In the genomic region with DNA sequence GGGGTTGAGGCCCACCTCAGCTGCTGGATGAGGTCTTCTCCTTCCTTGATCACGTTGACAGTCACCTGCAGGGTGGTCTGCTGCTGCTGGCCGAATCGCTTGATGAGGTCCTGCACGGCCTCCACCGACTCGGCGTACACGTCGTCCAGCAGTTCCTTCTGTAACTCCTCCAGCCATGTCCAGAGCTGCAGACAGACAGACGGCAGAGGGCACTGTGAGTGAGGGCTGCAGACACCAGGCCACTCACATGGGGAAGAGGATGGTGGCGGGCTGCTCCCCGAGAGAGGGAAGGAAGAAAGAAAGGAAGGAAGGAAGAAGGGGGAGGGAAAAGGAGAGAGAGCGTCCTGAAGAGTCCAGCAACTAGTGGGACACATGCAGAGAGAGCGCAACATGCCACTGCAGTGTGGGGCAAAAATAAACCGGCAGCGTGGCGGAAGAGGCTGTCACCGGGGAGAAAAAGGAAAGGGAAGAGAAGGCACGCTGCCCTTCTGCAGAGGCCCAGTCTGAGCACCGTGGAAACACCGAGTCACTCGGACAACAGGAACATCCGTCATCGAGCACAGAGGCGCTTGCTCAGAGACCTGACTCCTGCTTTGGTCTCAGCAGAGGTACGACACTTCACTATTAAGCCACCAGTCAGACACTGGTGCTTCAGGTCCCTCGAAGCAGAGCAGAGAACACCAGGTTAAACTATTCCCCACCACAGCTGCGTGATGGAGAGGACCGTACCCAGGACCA, we compare ENCODE assay signal across 8 mouse cellular contexts.
DNase-seq lines count a peak whose midpoint lies in the region; ATAC-seq and TF ChIP-seq lines count a peak whose summit lies in the region.

No protein-coding gene starts in this region.

- H3K4me3 ChIP-seq in CH12.LX (replicated peaks in 1 of 3; ENCODE audit: low read depth in 2 of 3, low read length in 2 of 3, poor library complexity in 1 of 3), result no peak overlapping the region
- peak overlapping the region; percentile 21 for H3K4me3 ChIP-seq in heart, postnatal 0 days (ENCODE audit: low read depth, low read length)
- peak overlapping the region; percentile 46 for H3K4me3 ChIP-seq in liver, embryonic 12.5 days

- peak; percentile 20 to 26 for DNase-seq in B cell, adult 2 months
- no peak for DNase-seq in CH12.LX (ENCODE audit: extremely low read depth)
- peak; percentile 51 for DNase-seq in heart, postnatal 0 days (ENCODE audit: low spot score)
- DNase-seq in spleen, postnatal 36 days (ENCODE audit: low spot score in 2 of 2), result peak; percentile 22 to 32
- DNase-seq in urinary bladder, postnatal 36 days (ENCODE audit: low spot score in 2 of 2), result no peak
- no peak for DNase-seq in layer of hippocampus, adult 9-10 months (ENCODE audit: low spot score)
- no peak for DNase-seq in c-Kit-positive CD71-positive TER-119-positive erythroid progenitor cells, embryonic 14.5 days (ENCODE audit: low spot score)

- dilution Hi-C loops in CH12.LX (cut with MboI; ENCODE audit: extremely low pct_ligation_motif_present, extremely low pct_unique_long_range_greater_than_20kb, low sequenced_read_pairs), result no loop called here

- peak; percentile 54 for ATAC-seq in heart, postnatal 0 days (ENCODE audit: insufficient read depth, low read depth)
- peak; percentile 72 for ATAC-seq in liver, embryonic 12.5 days

- H3K4me1 ChIP-seq in CH12.LX (ENCODE audit: control insufficient read depth in 1 of 2, insufficient read depth in 2 of 2), result peaks cover 0 to 26% of the 10 kb centered on the region in 2 experiments; a peak in 2 of 4 replicates
- H3K4me1 ChIP-seq in heart, postnatal 0 days (ENCODE audit: control insufficient read depth, insufficient read depth), result peaks cover 38% of the 10 kb centered on the region; the same call in 1 of the 2 replicates
- peaks cover 21% of the 10 kb centered on the region for H3K4me1 ChIP-seq in liver, embryonic 12.5 days

- no peak for TF ChIP-seq RAD21 in CH12.LX (IDR thresholded peaks at IDR 0.05; ENCODE audit: low read depth, low read length)

- WGBS in heart, postnatal 0 days, result 12% methylated on average over 29 of the region's 29 CpGs
- WGBS in liver, embryonic 12.5 days (ENCODE audit: insufficient replicate concordance), result 19% methylated on average over 29 of the region's 29 CpGs

- TF ChIP-seq EP300 in CH12.LX (IDR thresholded peaks at IDR 0.05; ENCODE audit: low read length), result no peak
- TF ChIP-seq EP300 in heart, postnatal 0 days (IDR thresholded peaks at IDR 0.05; ENCODE audit: low read depth), result no peak

- H3K79me2 ChIP-seq in CH12.LX (replicated peaks; ENCODE audit: control insufficient read depth, extremely low read depth, insufficient read depth, poor library complexity, severe bottlenecking), result no peaks in the 10 kb centered on the region

- no peak overlapping the region for H3K9ac ChIP-seq in CH12.LX (ENCODE audit: insufficient read depth, low read depth)
- H3K9ac ChIP-seq in heart, postnatal 0 days (replicated peaks; ENCODE audit: low read depth, low read length), result peak overlapping the region; percentile 1; the same call in 1 of the 2 replicates
- H3K9ac ChIP-seq in liver, embryonic 12.5 days, result peak overlapping the region; percentile 55

- peak in 1 of 2 experiments; percentile 17; a peak in 2 of 4 replicates for TF ChIP-seq CTCF in CH12.LX (conservative IDR thresholded peaks at IDR 0.05 in 1 of 2, IDR thresholded peaks at IDR 0.05 in 1 of 2; ENCODE audit: low read depth in 2 of 2, low read length in 2 of 2)
- peak; percentile 63 for TF ChIP-seq CTCF in heart, postnatal 0 days (IDR thresholded peaks at IDR 0.05; ENCODE audit: low read depth)

- H3K4me2 ChIP-seq in CH12.LX (ENCODE audit: insufficient read depth, low read depth, poor library complexity, severe bottlenecking), result no peak overlapping the region
- H3K4me2 ChIP-seq in heart, postnatal 0 days (ENCODE audit: low read depth, low read length), result peak overlapping the region; percentile 50
- H3K4me2 ChIP-seq in liver, embryonic 12.5 days, result peak overlapping the region; percentile 69

- H3K27ac ChIP-seq in CH12.LX (ENCODE audit: insufficient read depth, low read depth), result no peak overlapping the region
- H3K27ac ChIP-seq in heart, postnatal 0 days (ENCODE audit: low read depth), result peak overlapping the region; percentile 41; the same call in 1 of the 2 replicates
- no peak overlapping the region for H3K27ac ChIP-seq in liver, embryonic 12.5 days

- H3K27me3 ChIP-seq in CH12.LX (replicated peaks), result no peaks in the 10 kb centered on the region
- H3K27me3 ChIP-seq in heart, postnatal 0 days (ENCODE audit: control insufficient read depth, insufficient read depth, low read length), result no peaks in the 10 kb centered on the region
- no peaks in the 10 kb centered on the region for H3K27me3 ChIP-seq in liver, embryonic 12.5 days (replicated peaks)

- in situ Hi-C loops in CH12.LX (cut with MboI; ENCODE audit: low pct_ligation_motif_present, low pct_unique_long_range_greater_than_20kb, low sequenced_read_pairs), result loop anchor here (10.0 kb wide), 1 partner anchor 521 kb away; no protein-coding TSS in a partner anchor

- TF ChIP-seq POLR2A in CH12.LX (IDR thresholded peaks at IDR 0.05; ENCODE audit: low read depth, low read length), result no peak

- H3K36me3 ChIP-seq in CH12.LX (replicated peaks in 1 of 2; ENCODE audit: control insufficient read depth in 1 of 2, insufficient read depth in 1 of 2, low read length in 1 of 2), result no peaks in the 10 kb centered on the region
- H3K36me3 ChIP-seq in heart, postnatal 0 days (replicated peaks; ENCODE audit: control insufficient read depth, insufficient read depth, low read length), result peaks cover 45% of the 10 kb centered on the region
- H3K36me3 ChIP-seq in liver, embryonic 12.5 days, result peaks cover 15% of the 10 kb centered on the region

- H3K9me3 ChIP-seq in CH12.LX (replicated peaks; ENCODE audit: low read length), result no peaks in the 10 kb centered on the region
- no peaks in the 10 kb centered on the region for H3K9me3 ChIP-seq in heart, postnatal 0 days (replicated peaks; ENCODE audit: control insufficient read depth, low read length)
- H3K9me3 ChIP-seq in liver, embryonic 12.5 days (replicated peaks), result no peaks in the 10 kb centered on the region

TF ChIP-seq in CH12.LX, 34 proteins besides CTCF, POLR2A, EP300 and RAD21:
- TF ChIP-seq SMC3 (IDR thresholded peaks at IDR 0.05; ENCODE audit: low read depth, low read length), result peak; percentile 2; the same call in 1 of the 2 replicates
- no peak for TF ChIP-seq NELFE (IDR thresholded peaks at IDR 0.05; ENCODE audit: low read depth, low read length)
- no peak for TF ChIP-seq MAX (IDR thresholded peaks at IDR 0.05; ENCODE audit: low read length)
- TF ChIP-seq USF2 (conservative IDR thresholded peaks at IDR 0.05; ENCODE audit: low read depth, low read length), result no peak
TF ChIP-seq in CH12.LX: peak in this region for 1.

Comparison
In these comparisons a context has a peak if more than half of its experiments do, and no peak if none do; other contexts are left out.
1. DNase-seq: peak in B cell, adult 2 months (2 of 2), heart, postnatal 0 days (single experiment) and spleen, postnatal 36 days (2 of 2); none in CH12.LX (single experiment), urinary bladder, postnatal 36 days (0 of 2), layer of hippocampus, adult 9-10 months (single experiment) and c-Kit-positive CD71-positive TER-119-positive erythroid progenitor cells, embryonic 14.5 days (single experiment).
2. H3K4me3 ChIP-seq: peak in heart, postnatal 0 days (single experiment) and liver, embryonic 12.5 days (single experiment); none in CH12.LX (0 of 3).